Mouse (Mus musculus) heart, postnatal 4 days (tissue): Measurements from ENCODE around the gene Prcc. TPM values are rescaled to one million over a fixed set of nuclear protein-coding genes. Genes with fewer than 3 reads are reported as not detected.
A peak's percentile ranks its signal among the peaks of the same experiment; 100 is the strongest.

Experiments used
- DNase-seq: peaks from one replicate; pipeline ENCODE4 v3.0.0; 2021
- total RNA-seq, 2 experiments: library from RNA; stranded (reverse); gene quantifications; 2 replicates each; pipeline ENCODE4 v1.2.3; 2021

Gene Prcc
- total RNA-seq, result 10 to 100 TPM; 56.2 to 56.9 TPM

- DNase-seq, result peak; percentile 89
These were observed at the start of gene Prcc for GRCm38 (mm10) chr3:87885281-87886003. Gene Prcc (minus strand): TSS chr3:87885608.

- no peak for DNase-seq
These were observed 49.8 kb upstream of the Prcc start for GRCm38 (mm10) chr3:87935201-87935600.

DNA sequence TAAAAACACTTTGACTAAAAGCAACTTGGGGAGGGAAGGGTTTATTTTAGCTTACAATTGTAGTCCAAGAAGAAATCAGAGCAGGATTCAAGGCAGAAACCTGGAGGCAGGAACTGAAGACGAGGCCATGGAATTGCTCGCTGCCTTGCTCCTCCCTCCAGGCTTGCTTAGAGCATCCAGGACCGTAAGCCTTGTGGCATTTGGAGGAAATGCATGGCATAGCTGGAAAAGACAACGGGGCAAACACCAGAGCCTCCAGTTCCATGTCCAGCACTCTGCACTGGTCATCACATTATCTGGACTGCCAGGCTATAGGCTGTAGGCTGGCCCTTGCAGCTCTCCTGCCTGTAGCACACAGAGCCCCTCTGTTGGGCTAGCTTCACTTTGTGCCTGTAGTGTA, 49.1 kb upstream of the Prcc start:
- no peak for DNase-seq

- DNase-seq, result no peak
These were observed 48.6 kb upstream of the Prcc start for GRCm38 (mm10) chr3:87934026-87934425.

DNA sequence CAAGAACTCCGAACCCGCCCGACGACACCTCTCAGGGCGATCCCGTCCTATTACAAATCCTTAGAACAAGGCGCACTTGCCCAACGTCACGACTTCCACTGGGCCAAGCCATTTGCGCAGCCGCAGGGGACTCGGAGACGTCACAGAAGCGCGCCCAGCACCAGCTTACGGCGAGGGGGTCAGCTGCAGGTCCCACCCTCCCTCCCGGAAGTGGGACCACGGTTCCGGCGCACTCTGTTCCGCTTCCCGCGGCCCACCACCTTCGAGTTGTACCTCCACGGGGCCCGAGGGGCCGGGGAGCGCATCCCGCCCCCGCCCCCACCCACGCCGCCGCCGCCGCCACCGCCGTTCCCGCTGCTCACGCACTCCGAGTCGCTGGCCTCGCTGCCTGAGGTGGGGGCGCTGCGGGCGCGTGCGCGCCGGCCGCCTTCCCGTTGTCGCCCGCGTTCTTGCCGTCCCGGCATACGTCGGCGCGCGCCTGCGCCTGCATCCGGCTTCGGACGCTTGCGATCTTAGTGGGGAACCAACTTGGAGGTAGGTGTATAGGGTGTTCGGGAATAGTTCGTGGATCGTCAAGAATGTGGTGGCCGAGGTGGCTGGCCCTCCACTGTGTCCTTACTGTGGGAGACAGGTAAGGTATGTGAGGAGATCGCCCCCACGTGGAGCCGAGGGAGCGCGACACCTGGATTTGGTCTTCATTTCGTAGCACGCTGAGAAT, 44.8 kb upstream of the Prcc start, which contains the start of the genes Isg20l2 and Rrnad1:
Isg20l2 (plus strand) TSS at position 237 of the 718 bp plus-strand sequence.
Rrnad1 (minus strand) TSS at position 640 of the 718 bp plus-strand sequence.
- DNase-seq, result peak; percentile 97

GRCm38 (mm10) chr3:87929341-87930077, 44.1 kb upstream of the Prcc start:
- no peak for DNase-seq

- DNase-seq, result no peak
These were observed 42.0 kb upstream of the Prcc start for GRCm38 (mm10) chr3:87927452-87927851.

DNA sequence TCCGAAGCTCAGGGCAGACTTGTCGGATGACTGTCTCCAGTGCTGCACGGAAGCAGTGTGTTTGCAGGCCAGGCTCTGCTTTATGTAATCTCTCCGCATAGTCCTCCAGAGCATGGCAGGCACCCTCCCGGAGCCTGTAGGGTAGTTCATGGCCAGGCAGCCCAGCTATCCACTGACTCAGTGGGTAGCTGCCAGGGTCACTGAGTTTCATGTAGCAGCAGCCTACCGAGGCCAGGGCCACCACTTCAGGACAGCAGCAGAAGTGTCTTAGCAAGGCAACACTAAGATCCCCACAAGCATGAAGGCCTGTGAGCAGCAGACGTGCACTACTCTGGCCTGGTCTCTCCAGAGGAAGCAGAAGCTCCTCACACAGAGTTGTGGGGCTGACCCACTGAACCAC, 39.6 kb upstream of the Prcc start:
- DNase-seq, result no peak

GRCm38 (mm10) chr3:87920270-87920943, 35.0 kb upstream of the Prcc start:
- DNase-seq, result no peak

DNA sequence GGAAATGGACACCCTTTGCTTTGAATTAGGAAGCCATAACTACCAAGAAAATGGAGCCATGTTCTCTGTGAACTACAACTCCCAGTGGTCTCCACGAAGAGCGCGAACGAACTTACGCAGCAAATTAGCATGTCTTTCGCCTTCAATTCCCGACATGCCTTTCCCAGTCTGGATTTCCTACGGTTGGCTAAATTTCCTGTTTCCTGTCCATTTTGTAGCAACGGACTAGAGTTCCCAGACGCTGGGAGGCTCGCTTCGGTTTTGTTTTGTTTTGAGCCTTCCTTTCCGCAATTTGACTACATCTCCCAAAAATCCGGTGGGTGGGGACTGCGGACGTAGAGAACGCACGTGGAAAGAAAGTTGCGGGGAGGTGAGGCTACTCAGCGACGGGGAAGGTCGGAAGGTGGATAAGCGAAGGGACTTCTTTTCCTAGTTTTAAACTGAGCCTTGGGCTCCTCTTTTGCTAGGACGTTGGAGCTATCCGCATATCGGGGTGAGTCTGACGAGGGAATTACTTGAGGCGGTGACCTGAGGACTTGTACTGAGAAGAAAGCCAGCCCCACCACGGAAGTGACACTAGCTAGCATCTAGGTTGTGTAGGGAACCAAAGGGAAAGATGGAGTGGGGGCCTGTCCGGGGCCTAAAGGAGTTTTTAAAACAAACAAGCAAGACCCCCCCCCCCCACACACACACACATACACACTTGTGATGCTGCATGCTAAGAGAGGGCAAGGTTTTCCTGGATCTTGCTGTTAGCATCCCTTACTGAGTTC, 34.1 kb upstream of the Prcc start, which contains the start of gene Mrpl24:
Mrpl24 (plus strand) TSS at position 171 of the 773 bp plus-strand sequence.
- peak; percentile 76 for DNase-seq

DNA sequence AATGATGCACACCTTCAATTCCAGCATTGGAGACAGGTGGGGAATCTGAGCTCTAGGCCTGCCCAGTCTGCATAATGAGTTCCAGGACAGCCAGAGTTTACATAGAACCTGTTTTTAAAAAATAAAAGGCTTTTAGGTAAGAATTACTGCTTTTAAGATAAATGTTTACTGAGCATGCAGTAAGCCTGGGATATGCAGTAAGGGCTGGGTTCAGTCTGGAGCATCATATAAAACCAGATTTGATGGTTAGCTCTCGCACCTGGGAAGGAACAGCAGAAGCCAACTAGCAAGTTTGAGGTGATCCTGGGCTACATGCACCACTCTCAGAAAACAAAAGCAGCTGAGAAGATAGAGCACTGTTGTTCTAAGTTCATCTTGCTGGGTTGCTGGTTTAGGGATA, 33.1 kb upstream of the Prcc start:
- DNase-seq, result no peak

DNA sequence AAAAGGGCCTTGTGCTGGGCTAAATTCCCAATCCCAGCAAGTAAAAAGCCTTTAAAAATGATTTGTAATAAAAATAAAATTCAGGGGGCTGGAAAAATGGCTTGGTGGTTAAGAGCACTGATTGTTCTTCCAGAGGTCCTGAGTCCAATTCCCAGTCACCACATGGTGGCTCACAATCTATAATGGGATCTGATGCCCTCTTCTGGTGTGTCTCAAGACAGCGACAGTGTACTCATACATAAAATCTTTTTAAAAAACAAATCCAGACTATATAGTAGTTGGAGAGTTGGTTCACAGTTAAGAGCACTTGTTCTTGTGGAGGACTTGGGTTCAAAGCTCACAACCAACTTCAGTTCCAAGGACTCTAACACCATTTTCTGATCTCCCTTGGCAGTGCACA, 31.6 kb upstream of the Prcc start:
- DNase-seq, result no peak

- no peak for DNase-seq
These were observed 28.5 kb upstream of the Prcc start for GRCm38 (mm10) chr3:87913891-87914290.

DNA sequence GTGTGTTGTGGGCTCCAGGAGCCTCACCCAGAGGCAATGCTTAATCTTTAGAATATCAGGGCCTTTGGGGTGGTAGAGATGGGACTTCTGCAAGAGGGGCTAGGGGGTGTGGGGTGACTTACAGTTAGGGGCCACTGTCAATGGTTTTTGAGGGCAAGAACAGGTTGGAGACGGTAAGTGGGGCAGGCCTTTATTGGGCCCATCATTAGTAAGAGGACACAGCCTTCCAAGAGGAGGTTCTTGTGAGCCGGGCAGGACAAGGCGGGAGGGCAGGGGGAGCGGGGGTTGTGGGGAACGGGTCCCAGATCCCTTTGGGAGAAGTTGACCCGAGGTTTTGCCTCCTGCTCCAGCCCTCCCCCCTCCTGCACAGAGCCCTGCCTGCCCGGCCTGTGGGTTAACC, 28.1 kb upstream of the Prcc start:
- no peak for DNase-seq

GRCm38 (mm10) chr3:87910573-87911141, 25.2 kb upstream of the Prcc start:
- DNase-seq, result peak; percentile 92

GRCm38 (mm10) chr3:87909874-87910273, 24.5 kb upstream of the Prcc start:
- no peak for DNase-seq

DNA sequence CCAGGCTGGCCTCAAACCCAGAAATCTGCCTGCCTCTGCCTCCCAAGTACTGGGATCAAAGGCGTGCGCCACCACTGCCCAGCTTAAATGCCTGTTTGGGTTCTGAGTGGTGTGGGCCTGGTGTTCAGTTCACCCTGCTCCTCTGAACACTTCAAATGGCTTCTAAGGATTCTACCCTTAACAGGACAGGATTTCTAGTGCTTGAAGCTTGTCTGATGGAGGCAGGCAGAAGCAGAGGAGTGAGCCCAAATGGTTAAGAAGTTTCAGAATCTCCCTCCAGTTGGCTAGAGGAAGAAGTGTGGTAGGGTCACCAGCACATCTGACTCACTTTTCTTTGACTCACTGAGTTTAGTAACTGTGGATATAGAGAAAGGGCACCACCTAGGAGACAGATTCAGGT, 24.0 kb upstream of the Prcc start:
- DNase-seq, result no peak

DNA sequence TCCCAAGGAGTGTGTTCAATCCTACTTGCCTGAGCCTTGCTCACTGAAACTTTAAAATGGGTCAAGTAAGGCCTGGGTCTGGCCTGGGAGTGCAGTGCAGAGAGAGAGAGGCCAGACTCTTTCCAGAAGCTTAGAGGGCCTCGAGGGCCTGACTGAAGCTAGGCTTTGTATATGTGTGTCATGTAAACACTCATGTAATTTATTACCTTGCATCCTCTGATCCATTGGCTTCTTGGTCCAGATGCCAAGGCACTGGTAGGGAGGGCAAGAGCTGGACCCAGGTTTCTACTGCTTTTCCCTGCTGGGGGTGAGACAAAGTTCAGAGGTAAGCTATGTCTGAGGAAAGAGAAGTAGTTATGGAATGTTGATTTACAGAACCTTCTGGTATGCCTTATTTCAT, 22.5 kb upstream of the Prcc start:
- no peak for DNase-seq

DNA sequence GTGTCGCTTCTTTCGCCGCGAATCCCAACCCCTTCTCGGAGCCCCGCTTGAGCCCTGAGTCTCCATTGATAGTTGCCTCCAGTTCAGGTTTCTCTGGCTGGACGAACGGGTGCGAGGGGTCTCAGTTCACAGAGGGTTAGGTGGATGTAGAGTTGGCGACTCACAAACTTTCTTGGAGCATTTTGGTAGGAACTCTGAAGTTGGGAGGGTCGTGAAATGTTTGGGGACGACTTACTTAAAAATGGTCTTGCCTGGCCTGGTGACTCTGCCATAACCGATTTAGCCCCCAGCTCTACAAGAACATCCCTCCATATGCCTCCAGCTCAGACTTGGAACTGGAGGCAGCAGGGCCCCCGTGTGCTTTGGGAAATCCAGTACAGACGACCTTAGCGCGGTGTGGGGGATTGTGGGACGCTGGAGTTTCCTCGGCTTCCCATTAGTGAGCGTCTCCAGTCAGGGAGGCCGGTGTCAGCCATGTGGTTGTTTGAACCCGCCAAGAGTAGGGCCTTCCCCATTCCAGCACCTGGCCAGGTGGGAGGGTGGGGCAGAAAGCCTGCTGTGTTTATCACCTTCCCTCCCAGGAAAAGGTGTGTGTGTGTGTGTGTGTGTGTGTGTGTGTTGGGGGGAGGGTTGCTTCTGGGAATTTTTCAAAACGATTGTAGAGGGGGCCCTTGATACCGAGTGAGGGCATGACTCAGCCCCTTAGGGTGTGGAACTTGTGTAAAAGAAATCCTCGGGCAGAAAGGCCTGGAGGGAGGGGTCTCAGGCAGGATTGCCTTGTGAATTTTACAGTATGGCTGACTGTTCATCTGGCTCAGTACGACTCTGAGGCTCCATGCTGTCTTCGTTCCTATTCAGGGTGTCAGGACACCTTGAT, 21.8 kb upstream of the Prcc start:
- peak; percentile 52 for DNase-seq

GRCm38 (mm10) chr3:87906601-87906980, 21.2 kb upstream of the Prcc start:
- peak; percentile 56 for DNase-seq
